Mouse (Mus musculus) yolk sac, embryonic 10.5 days (tissue): Measurements from ENCODE around the gene Cyp4f18.
A peak's percentile ranks its signal among the peaks of the same experiment; 100 is the strongest.

Experiments
- DNase-seq: peaks from one replicate; pipeline ENCODE4 v3.0.0-alpha.2; 2017; ENCODE audit warnings: low spot score

The Cyp4f18 gene

GRCm38 (mm10) chr8:71981032-71981431 is 28.4 kb downstream of the Cyp4f18 start:
- DNase-seq: no peak

DNA sequence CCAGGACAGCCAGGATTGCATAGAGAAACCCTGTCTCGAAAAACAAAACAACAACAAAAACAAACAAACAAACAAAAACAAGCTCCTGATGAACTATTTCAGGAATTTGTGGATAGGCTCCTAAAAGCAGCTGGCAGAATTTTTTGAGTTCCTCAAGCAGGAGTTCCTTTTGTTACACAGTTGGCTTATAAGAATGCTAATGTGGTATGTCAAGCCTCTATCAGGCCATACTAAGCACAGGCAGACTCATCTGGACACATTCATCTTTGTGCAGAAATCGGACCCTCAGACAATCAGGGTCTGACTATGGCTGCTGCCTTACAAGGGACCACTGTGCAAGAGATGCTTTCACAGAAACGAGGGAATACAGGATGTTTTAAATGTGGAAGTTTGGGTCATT is 35.2 kb downstream of the Cyp4f18 start:
- no peak for DNase-seq

DNA sequence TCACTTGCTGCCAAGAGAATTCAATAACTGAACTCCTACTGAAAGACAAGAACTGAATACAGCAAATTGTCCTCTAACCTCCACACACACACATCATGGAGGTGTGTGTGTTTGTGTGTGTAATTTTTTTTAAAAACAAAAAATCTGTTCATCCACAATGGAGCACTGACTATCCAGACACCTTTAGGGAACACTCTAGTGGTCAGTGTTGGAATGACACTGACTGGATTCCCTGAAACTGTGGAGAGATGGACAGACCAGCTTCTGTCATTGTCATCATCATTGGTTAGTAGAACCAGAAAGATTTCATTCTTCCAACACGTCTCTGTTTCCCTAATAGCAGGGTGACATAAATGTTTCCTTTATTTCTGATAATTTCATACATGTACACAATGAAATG is 37.5 kb downstream of the Cyp4f18 start:
- no peak for DNase-seq

DNA sequence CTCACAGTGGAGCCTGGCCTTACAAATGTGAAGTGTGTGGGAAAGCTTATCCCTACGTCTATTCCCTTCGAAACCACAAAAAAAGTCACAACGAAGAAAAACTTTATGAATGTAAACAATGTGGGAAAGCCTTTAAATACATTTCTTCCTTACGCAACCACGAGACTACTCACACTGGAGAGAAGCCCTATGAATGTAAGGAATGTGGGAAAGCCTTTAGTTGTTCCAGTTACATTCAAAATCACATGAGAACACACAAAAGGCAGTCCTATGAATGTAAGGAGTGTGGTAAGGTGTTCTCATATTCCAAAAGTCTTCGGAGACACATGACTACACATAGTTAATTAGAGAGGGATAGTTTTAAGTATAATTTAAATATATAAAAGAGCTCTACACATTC is 40.8 kb downstream of the Cyp4f18 start:
- no peak for DNase-seq

GRCm38 (mm10) chr8:71968100-71968499 is 41.3 kb downstream of the Cyp4f18 start:
- DNase-seq: no peak

DNA sequence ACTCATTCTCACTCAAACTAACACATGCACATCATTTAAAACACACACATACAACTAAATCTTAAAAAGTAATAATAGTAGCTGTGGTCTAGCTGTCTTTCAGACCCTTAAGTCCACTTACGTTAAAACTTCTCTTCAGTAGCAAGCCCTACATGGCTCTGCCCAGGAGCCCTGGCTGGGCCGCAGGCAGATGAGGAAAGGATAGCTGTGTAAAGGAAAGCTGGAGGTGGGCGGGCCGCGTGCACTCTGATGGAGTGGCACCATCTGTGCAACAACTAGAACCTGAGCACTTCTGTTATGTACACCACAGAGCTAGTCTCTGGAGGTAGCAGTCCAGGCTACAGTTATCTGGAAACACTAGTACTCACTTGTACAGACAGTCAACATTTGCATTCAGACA is 42.2 kb downstream of the Cyp4f18 start:
- DNase-seq: no peak

DNA sequence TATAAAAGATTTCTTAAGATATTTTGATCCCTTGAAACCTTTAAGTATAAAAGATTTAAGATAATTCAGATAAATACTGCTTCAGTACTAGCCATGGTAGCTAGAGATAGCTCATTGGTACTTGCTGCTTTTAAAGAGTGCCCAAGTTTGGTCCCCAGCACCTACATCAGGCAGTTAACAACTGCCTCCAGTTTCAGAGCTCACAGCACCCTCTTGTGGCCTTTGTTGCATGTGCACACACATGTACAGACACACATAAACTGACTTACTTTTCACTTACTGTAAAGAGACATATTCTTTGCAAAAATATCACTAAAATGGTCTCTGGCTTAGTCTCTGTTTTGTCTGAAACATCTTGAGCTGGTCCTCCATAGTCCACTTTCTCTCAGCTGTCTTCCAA is 43.0 kb downstream of the Cyp4f18 start:
- DNase-seq: no peak

GRCm38 (mm10) chr8:71965166-71965565 is 44.3 kb downstream of the Cyp4f18 start:
- no peak for DNase-seq

GRCm38 (mm10) chr8:71964051-71964450 is 45.4 kb downstream of the Cyp4f18 start:
- no peak for DNase-seq

- no peak for DNase-seq
Measured at GRCm38 (mm10) chr8:71961796-71962195, 47.6 kb downstream of the Cyp4f18 start.

DNA sequence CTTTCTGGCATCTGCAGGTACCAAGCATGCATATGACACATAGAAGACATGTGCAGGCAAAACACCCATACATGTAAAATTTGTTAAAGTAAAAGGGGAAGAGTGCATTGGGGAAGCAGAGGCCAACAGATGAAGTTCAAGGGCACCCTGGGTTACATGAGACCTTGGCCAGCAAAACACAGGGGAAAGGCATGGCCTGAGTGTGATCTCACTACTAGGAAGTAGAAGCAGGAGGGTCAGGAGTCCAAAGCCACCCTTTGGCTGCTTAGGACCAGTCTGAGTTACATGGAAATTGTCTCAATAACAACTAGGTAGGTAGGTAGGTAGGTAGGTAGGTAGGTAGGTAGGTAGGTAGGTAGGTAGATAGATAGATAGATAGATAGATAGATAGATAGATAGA is 48.9 kb downstream of the Cyp4f18 start:
- DNase-seq: no peak

DNA sequence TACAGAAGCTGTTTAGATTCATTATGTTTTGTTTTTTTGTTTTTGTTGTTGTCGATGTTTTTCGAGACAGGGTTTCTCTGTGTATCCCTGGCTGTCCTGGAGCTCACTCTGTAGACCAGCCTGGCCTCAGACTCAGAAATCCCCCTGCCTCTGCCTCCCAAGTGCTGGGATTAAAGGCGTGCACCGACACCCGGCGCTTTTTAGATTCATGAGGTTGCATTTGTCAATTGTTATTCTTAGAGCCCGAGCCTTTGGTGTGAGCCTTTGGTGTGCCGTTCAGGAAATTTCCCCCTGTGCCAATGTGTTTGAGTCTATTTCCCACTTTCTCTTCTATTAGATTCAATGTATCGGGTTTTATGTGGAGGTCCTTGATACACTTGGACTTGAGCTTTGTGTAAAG is 54.8 kb downstream of the Cyp4f18 start:
- DNase-seq: no peak

- DNase-seq: peak; percentile 38
Measured at GRCm38 (mm10) chr8:71952961-71953700, 56.3 kb downstream of the Cyp4f18 start.

DNA sequence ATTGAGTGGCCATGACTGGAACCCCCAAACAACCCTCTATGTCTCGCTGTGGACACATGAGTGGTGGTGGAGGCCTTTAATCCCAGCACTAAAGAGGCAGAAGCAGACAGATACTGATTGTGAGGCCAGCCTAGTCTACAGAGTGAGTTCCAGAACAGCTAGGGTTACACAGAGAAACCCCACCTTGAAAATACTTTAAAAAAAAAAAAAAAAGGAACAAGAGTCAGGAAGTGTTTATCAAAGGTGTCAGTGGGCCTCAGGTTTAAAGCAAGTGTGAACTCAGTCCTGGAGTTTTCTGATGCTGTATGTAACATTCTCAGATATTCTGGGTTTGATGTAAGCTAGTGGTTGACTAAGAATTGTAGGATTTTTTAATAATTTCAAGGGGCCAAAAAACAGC is 56.9 kb downstream of the Cyp4f18 start:
- DNase-seq: no peak

DNA sequence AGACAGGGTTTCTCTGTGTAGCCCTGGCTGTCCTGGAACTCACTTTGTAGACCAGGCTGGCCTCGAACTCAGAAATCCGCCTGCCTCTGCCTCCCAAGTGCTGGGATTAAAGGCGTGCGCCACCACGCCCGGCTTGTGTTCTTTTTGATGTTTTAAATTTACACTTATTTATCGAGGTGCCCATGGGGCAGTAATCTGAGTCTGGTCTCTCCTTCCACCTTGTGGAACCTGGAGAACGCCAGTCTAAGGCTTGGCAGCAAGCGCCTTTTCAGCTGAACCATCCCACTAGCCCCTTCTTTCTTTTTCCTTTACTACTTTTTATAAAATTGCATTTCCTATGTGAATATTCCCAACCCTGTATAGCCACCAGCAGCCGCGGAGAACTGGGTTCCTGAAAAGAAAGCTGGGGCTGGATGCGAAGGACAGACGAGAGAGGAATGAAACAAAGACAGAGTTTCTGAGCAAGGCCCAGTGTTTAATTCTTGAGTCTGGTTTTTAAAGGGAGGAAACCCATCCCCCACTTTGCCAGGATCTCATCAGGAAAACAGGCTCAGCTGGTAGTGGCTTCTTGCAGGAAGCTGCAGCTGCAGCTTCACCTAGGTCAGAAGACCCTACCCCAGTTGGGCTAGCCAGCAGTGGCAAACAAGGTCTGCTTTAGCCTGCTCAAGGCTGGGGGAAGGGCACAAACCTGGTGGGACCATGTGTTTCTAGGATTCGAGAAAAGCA is 57.8 kb downstream of the Cyp4f18 start:
- peak; percentile 43 for DNase-seq

GRCm38 (mm10) chr8:71950482-71951221 is 58.8 kb downstream of the Cyp4f18 start, which contains the start of gene Zfp961:
Gene Zfp961, plus strand, starts transcription at chr8:71951038.
- peak; percentile 95 for DNase-seq

- no peak for DNase-seq
Measured at GRCm38 (mm10) chr8:71948624-71949023, 60.8 kb downstream of the Cyp4f18 start.

- DNase-seq: no peak
Measured at GRCm38 (mm10) chr8:71941776-71942175, 67.7 kb downstream of the Cyp4f18 start.

DNA sequence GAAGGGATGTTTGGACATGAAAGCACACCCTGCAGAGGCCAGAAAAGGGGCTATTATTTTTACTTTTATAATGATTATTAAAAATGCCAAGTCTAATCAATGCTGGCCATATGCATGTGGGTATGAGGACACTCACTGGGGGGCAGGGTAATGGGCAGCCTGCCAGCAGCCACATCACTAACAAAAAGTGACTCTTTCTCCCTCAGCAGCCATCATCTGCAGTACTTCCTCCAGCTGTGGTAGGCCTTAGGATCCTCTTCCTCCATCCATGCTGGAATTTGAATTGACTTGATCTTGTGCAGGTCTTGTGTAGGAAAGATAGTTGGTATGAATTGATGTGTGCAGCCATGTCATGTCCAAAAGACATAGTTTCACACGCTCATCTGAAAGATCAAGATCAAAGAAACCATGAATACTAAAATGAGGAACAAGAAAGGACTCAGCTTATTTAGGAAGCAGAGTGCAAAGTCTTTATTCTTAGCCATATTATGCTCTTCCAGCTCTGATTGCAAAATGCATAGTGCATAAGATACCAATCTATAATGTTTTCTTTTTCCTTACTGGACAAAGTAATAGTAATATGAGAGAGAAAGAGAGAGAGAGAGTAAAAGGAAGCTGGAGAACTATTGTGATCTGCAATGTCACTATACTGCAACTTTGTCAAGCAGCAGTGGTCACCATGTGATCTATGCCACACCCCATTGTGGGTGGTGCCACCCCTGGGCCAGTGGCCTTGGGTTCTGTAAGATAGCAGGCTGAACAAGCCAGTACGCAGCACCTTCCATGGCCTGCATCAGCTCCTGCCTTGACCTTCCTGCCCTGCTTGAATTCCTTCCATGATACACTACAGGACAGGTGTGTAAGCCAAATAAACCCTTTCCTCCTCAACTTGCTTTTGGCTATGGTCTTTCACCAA is 68.9 kb downstream of the Cyp4f18 start:
- DNase-seq: no peak
